Mouse (Mus musculus) midbrain, postnatal 0 days (tissue): Measurements from ENCODE around the gene 1700030J22Rik. TPM values are rescaled to one million over a fixed set of nuclear protein-coding genes. Genes with fewer than 3 reads are reported as not detected.

Experiments
- ATAC-seq: fragments of 200-750 bp; cut with Nextera tagmentation; 2 replicates; pipeline ENCODE4 v1.8.0; 2017; ENCODE audit warnings: moderate number of reproducible peaks, mild to moderate bottlenecking, moderate TSS enrichment, moderate library complexity; ENCODE audit not compliant: low FRiP score
- DNase-seq: peaks from one replicate; pipeline ENCODE4 v3.0.0-alpha.2; 2015; ENCODE audit warnings: low spot score
- H3K27ac ChIP-seq: fragments of 300-500 bp; sonication (generic); 2 replicates; pipeline ENCODE4 v1.5.1; 2014; ENCODE audit warnings: low read depth, mild to moderate bottlenecking, low read length, mixed read lengths
- H3K27me3 ChIP-seq: fragments of 300-500 bp; sonication (generic); 2 replicates; pipeline ENCODE4 v1.6.1; 2014; ENCODE audit warnings: low read length, control low read depth, mixed read lengths; ENCODE audit not compliant: insufficient read depth
- H3K36me3 ChIP-seq: fragments of 300-500 bp; sonication (generic); 2 replicates; pipeline ENCODE4 v1.6.1; 2014; ENCODE audit warnings: low read length, control low read depth, mixed read lengths; ENCODE audit not compliant: insufficient read depth
- H3K4me1 ChIP-seq: fragments of 300-500 bp; sonication (generic); 2 replicates; pipeline ENCODE4 v1.6.1; 2014; ENCODE audit warnings: mild to moderate bottlenecking, control low read depth, antibody characterized with exemption, low read length, mixed read lengths; ENCODE audit not compliant: insufficient read depth
- H3K4me2 ChIP-seq: fragments of 300-500 bp; sonication (generic); 2 replicates; pipeline ENCODE4 v1.6.1; 2014; ENCODE audit warnings: low read depth, mild to moderate bottlenecking, low read length, mixed read lengths; ENCODE audit not compliant: poor library complexity, severe bottlenecking
- H3K4me3 ChIP-seq: fragments of 300-500 bp; sonication (generic); 2 replicates; pipeline ENCODE4 v1.5.1; 2014; ENCODE audit warnings: low read depth, mild to moderate bottlenecking, low read length, moderate library complexity
- H3K9ac ChIP-seq: fragments of 300-500 bp; sonication (generic); replicated peaks from 2 replicates; pipeline ENCODE4 v1.6.1; 2014; ENCODE audit warnings: mild to moderate bottlenecking, low read length, moderate library complexity, mixed read lengths; ENCODE audit not compliant: poor library complexity, severe bottlenecking
- H3K9me3 ChIP-seq: fragments of 300-500 bp; sonication (generic); 2 replicates; pipeline ENCODE4 v1.6.1; 2016; ENCODE audit warnings: low read length, control low read depth
- CTCF ChIP-seq: IDR thresholded peaks from 2 replicates; pipeline ENCODE4 v1.5.1; 2016; ENCODE audit warnings: antibody characterized with exemption, mild to moderate bottlenecking
- WGBS: fragments of 180-500 bp; shearing (Covaris S2); extraction: QIAGEN DNeasy Blood & Tissue Kit; methylation state at CpG from one replicate; pipeline ENCODE4 v1.1.7; 2014; 5-methylcytosine and 5-hydroxymethylcytosine counted together
- polyA plus RNA-seq: library from polyadenylated mRNA; unstranded; fragments of >200 nt; fragmentation: Nextera tagmentation; extraction: Ambion mirVana; gene quantifications from 2 replicates; pipeline ENCODE4 v1.2.1, GENCODE M21; 2015
- total RNA-seq: library from RNA; depleted of rRNA; stranded (reverse); fragments of >200 nt; gene quantifications from 2 replicates; pipeline ENCODE4 v1.2.3, GENCODE M21; 2014

Gene 1700030J22Rik
- total and polyA plus RNA-seq, 2 experiments from 2014 or later: 8.4 to 11.0 TPM

- Histone ChIP-seq H3K4me3 (no peak overlapping the region), H3K4me2 (no peak overlapping the region), H3K27ac (no peak overlapping the region), H3K9me3 (no peaks in the 10 kb centered on the region), H3K27me3 (no peaks in the 10 kb centered on the region), H3K36me3 (no peaks in the 10 kb centered on the region), H3K9ac (no peak overlapping the region), H3K4me1 (no peaks in the 10 kb centered on the region)
- WGBS: 32% methylated on average over 8 of the region's 8 CpGs
- ATAC-seq (no peak), DNase-seq (no peak)
- TF ChIP-seq CTCF: no peak
Observed at GRCm38 (mm10) chr8:117017006-117017405, 38.2 kb upstream of the 1700030J22Rik start.

GRCm38 (mm10) chr8:117015670-117016069 is 36.9 kb upstream of the 1700030J22Rik start:
- no peak overlapping the region for H3K4me2 ChIP-seq
- ATAC-seq: no peak
- H3K27me3 ChIP-seq: no peaks in the 10 kb centered on the region
- H3K9me3 ChIP-seq: no peaks in the 10 kb centered on the region
- H3K9ac ChIP-seq: no peak overlapping the region
- 65% methylated on average over 4 of the region's 4 CpGs for WGBS
- no peaks in the 10 kb centered on the region for H3K36me3 ChIP-seq
- H3K4me1 ChIP-seq: no peaks in the 10 kb centered on the region
- no peak for DNase-seq
- H3K4me3 ChIP-seq: no peak overlapping the region
- no peak for TF ChIP-seq CTCF
- no peak overlapping the region for H3K27ac ChIP-seq

GRCm38 (mm10) chr8:117011366-117011765 is 32.6 kb upstream of the 1700030J22Rik start:
- TF ChIP-seq CTCF: no peak
- Histone ChIP-seq H3K27me3 (no peaks in the 10 kb centered on the region), H3K9me3 (no peaks in the 10 kb centered on the region), H3K36me3 (no peaks in the 10 kb centered on the region), H3K4me1 (no peaks in the 10 kb centered on the region), H3K27ac (no peak overlapping the region), H3K9ac (no peak overlapping the region), H3K4me3 (no peak overlapping the region), H3K4me2 (no peak overlapping the region)
- DNase-seq (no peak), ATAC-seq (no peak)
- WGBS: 84% methylated on average over 9 of the region's 9 CpGs

- 68% methylated on average over 11 of the region's 11 CpGs for WGBS
- Histone ChIP-seq H3K36me3 (no peaks in the 10 kb centered on the region), H3K9ac (no peak overlapping the region), H3K4me1 (no peaks in the 10 kb centered on the region), H3K27ac (no peak overlapping the region), H3K9me3 (no peaks in the 10 kb centered on the region), H3K27me3 (no peaks in the 10 kb centered on the region), H3K4me2 (peak overlapping the region; percentile 91), H3K4me3 (peak overlapping the region; percentile 69)
- DNase-seq (no peak), ATAC-seq (no peak)
- TF ChIP-seq CTCF: no peak
Observed at GRCm38 (mm10) chr8:116994016-116994716, 15.4 kb upstream of the 1700030J22Rik start.

GRCm38 (mm10) chr8:116993095-116993867 is 14.5 kb upstream of the 1700030J22Rik start, which contains the start of gene Gcsh:
TSS of gene Gcsh (minus strand) at chr8:116993537.
- no peaks in the 10 kb centered on the region for H3K27me3 ChIP-seq
- H3K27ac ChIP-seq: no peak within 1 kb of the TSS
- under 1% methylated on average over 54 of the region's 56 CpGs for whole genome bisulfite sequencing
- no peaks in the 10 kb centered on the region for H3K36me3 ChIP-seq
- H3K9ac ChIP-seq: peak within 1 kb of the TSS; percentile 54
- H3K4me1 ChIP-seq: no peaks in the 10 kb centered on the region
- ATAC-seq (peak; percentile 100), DNase-seq (peak; percentile 99)
- H3K4me3 ChIP-seq: peak within 1 kb of the TSS; percentile 69
- H3K4me2 ChIP-seq: peak within 1 kb of the TSS; percentile 91
- H3K9me3 ChIP-seq: no peaks in the 10 kb centered on the region
- TF ChIP-seq CTCF: no peak
